Mouse (Mus musculus) embryo, embryonic 11.5 days (tissue): ENCODE measurements around the gene Gcm1.

ENCODE experiments used
- DNase-seq: peaks from one replicate; pipeline ENCODE4 v3.0.0-alpha.2; 2012; ENCODE audit warnings: low read depth, low spot score

Gene Gcm1

DNA sequence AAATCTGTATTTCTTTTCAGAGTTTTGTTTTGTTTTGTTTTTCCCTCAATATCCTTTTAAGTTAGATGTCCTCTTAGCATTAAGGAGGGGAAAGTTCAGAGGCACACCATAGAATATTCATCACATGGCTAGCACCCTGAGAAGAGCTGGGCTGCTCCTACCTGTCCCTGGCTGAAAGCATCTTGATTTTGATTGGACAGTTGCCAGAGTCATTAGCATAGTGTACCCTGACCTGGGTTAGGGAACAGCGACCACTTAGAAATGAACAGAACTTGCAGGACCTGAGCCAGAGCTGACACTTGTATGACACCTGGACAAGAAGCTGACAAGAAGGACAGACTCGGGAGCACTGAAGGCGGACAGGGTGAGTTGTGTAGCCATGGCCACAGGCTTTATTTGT, at the start of gene Gcm1:
Gene Gcm1 (plus strand): TSS at position 248 of the 400 bp plus-strand sequence.
- no peak for DNase-seq

DNA sequence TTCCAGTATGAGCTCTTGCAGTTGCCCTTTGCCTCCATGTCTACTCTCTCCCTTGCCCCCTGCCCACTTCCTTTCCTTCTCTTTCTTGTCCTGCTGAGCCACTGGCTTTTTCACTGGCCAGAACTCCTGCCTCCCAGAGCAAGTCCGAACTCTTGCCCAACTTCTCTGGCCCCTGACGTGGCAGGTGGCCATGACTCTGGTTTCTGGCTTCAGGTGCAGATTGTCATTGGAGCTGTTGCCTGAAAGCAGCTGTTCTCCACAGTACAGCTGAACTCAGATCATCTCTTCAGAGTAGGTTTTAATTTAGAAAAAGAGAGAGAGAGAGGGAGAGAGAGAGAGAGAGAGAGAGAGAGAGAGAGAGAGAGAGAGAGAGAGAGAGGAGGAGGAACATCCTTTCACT, 48.4 kb upstream of the Gcm1 start:
- DNase-seq: no peak

DNA sequence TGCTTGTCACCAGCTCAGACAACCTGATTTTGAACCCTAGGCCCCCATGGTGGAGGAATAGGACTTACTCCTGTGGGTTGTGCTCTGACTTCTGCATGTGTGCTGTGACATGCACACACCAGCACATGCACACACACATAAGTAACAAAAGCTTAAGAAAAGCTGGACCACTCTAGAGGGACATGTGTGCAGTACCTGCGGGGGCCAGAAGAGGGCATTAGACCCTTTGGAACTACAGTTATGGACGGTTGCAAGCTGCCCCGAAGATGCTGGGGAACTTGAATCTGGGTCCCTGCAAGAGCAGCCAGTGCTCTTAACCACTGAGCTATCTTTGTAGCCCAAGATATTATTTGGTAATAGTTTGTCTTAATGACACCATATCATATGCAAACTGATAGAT, 46.2 kb upstream of the Gcm1 start:
- DNase-seq: no peak

DNA sequence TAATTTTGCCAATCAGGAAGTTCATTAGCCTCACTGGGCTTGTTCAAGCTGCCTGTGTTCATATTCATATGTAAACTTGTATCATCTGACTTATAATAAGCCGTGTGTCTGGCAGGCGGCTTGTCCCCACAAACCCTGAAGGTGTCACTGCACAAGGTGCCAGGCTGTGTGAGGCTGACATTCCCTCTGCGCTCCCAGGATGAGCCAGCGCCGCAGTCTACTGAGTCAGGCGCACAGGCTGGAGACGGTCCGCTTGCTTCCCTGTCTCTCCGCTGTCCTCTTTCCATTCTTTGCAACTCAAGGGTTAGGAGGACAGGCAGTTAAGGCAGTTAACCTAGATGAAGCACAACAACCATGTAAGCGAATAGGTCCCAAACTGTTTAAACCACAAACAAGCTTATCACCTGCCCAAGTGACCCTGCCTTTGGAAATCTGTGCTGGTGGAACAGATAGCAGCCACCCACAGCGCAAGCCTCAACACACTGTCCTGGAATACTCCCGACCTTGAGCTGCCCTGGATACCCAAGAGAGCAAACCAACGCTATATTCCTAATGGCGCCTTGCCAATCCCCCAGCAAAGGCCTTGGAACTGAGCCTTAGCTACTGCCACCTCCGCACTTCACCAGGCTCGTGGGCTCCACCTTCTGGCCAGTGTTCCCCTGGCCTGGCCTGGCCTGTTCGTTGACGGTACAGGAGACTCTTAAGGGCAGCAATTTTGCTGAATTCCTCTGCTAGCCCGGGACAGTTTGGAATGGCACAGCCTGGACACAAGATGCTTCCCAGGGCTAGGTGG, 45.3 kb upstream of the Gcm1 start:
- DNase-seq: peak; percentile 62

DNA sequence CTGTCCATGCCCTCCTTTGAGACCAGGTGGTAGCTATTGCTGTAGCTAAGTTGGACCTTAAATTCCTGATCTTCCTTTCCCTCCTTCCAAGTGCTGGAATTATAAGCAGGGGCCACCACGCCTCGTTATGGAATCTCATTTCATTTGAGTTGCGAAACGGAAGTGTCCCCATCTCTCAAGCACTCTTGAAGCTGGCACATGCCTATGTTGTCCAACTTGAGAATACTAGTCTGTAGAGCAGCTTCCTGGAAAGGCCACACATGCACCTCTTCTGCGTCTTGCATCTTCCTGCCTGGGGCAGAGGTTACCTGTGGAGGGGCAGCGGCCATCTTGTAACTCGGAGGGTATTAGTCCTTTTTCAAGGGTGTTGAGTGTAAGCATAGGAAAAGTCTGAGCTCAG, 42.3 kb upstream of the Gcm1 start:
- DNase-seq: no peak

DNA sequence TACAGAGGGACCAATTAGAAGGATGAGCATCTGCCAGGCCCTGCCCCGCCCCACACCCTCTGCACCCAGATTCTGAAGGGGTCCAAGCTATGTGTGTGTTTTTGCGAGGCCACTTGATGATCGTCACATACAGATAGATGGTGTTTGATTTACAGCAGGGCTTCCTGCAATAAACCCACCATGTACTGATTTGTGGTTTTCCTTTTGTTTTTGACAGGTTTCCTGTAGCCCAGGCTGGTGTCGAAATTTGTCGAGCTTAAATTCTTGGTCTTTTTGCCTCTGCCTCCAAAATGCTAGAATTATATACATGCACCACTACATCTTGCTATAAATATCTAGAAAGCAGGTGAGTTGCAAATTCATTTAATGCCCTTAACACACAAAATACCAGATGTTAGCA, 41.5 kb upstream of the Gcm1 start:
- no peak for DNase-seq

DNA sequence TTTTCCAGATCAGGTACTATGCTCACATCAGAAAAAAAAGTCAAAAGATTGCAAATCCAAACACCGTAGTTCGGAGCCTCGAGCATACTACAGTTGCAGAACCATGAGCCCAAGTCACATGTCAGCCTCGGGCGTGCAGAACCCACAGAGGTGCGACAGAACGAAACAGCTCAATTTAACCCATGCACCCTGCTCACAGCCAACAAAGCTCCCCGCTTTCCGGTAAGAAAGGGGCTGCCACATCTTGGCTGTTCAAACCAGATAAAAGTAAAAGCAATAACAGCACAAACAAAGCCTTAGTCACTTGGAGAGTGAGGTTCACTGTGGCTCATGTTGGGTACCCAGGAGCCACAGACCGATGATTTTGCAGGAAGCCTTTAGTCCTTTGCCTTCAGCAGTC, 41.0 kb upstream of the Gcm1 start:
- DNase-seq: no peak

DNA sequence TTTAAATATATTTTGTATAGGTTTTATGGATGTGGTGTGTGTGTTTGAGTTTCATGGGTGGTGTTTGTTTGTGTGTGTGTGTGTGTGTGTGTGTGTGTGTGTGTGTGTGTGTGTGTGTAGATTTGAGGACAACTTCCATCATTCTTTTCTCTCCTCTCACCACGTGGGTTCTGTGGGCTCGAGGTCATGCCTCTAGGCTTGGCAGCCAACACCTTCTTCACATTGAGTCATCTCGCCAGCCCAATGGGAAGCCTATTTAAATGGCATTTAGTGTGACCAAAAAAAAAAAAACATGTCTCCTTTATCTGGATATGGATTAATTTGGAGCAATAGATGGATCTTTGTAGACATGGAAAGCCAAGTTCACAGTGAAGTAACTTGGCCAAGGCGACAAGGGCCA, 39.7 kb upstream of the Gcm1 start:
- DNase-seq: no peak

DNA sequence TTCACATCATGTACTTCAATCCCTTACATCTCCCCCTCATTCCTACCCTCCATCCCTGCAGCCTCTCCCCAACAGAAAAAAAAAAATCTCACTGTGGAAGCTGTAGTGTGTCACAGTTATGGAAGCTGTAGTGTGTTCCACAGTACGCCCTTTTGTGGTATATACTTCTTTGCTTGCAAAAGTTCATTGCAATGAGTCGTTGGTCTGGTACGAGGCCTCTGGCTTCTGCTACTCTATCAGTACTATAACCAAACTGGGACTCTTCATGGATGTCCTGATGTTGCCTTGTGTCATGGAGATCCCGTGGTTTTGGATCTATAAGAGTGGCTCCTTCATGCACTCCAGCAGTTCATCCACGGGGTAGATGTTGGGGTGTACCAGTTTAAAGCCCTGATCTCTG, 39.0 kb upstream of the Gcm1 start:
- no peak for DNase-seq

DNA sequence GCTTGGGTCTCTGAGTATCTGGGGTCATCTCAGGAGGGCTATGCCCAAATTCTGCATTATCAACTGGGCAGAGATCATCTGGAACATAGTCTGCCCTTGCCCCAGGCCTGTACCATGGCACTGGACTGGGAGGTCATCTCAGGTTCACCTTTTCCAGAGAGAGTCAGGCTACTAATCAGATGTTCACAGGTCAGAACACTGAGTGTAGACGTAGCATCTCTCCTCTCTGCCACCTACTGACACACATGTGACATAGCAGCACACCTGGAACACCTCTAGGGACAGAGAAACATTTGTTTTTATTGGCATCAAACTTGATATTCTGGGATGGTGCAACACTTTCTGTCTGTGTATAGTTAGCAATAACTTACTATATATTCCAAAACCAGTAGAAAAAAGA, 37.9 kb upstream of the Gcm1 start:
- no peak for DNase-seq

DNA sequence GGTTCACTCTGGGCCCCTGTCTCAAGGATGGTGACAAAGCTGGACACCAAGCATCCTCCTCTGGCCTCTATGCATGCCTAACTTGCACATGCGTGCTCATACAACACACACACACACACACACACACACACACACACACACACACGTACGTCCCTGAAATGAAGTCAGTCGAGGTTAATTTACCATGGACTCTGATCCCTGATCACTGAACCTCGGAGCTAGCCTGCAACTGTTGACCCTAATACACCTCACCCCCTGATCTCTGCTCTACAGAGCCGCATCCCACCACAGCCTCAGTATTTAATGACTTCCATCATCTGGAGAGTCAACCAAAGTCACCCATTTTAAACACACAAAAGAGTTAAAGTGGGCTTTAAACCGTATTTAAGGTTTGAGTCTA, 35.9 kb upstream of the Gcm1 start:
- no peak for DNase-seq

DNA sequence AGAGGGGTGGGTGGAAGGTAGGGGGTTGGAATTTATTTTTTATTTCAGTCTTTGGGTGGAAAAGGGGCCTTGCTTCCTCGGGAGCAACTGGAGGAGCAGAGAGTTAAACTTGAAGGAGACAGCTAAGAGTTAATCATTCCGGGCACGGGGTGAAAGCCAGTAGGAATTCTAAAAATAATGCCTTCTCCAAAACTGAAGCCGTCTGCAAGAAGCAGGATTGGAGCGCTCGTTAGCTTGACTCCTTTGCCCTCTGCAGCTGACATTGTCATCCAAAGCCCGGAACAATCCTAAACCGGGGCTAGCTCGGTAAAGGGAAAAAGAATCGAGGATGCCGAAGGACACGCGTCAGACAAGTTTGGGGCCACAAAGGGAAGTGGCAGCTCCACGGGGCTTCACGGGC, 35.4 kb upstream of the Gcm1 start:
- no peak for DNase-seq

DNA sequence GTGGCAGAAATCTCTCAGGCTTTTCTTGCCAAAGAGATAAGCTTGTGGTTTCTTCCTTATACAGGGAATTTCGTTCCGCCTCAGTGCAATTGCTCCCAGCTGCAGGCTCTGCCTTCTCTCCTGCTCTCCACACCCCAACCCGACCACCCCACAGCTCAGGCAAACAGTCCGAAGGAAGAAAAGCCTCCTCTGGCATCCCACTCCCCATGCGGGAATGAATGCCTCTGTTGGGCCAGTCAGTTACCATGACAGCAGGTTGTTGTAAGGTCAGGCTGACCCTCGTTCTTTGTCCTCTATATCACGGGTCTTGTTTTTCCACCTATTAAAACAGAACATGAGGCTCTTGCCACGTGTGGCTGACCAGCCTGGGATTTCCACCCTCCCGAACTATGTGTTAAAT, 30.5 kb upstream of the Gcm1 start:
- DNase-seq: no peak

DNA sequence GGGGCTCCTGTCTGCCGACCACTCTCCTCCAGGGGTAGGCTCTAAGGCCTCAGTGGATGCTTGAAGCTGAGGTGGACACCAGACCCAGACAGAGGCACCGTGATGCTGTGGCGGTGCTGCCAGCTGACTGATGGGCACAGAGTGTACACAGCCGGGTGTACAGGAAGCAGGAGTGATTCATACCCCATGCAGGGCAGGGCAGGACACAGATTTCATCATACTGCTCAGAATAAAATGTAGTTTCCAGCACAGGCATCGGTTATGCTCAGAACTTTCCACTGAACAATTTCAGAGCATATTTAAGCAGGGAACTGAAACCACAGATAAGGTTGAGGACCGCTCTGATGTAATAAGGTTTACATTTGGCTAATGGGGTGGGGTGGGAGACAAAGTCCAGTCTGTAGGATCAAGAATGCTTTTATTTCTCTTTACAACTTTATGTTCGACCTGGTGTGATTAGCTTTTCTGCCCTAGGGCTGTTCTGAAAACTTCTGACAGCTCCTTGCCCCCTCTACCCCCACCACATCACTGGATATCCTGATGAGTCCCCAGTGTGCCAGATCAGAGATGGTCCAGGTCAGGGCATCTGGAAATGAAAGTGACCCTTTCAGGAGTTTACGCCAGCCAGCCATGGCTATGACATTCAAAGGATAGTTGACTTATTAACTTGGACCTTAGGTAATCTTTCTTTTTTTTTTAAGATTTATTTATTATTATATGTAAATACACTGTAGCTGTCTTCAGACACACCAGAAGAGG, 29.4 kb upstream of the Gcm1 start:
- DNase-seq: no peak

DNA sequence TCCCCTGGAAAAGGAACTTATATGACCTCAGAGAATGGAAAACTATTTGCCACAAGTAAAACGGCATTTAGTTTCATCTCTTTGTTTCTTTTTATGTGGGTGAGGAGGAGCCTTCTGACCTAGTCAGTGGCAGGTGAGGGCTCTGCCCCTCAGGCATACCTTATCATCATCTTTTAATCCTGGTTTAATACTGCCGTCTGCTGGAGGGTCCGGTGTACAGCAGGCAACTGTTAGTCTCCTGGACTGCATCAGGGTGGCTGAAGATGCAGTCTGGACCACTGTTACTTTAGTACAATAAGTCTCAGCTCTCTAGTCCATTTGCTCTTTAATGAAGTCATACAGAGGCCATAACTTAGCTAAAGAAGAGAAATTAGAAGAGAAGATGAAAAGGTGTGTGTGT, 26.9 kb upstream of the Gcm1 start:
- peak; percentile 39 for DNase-seq

DNA sequence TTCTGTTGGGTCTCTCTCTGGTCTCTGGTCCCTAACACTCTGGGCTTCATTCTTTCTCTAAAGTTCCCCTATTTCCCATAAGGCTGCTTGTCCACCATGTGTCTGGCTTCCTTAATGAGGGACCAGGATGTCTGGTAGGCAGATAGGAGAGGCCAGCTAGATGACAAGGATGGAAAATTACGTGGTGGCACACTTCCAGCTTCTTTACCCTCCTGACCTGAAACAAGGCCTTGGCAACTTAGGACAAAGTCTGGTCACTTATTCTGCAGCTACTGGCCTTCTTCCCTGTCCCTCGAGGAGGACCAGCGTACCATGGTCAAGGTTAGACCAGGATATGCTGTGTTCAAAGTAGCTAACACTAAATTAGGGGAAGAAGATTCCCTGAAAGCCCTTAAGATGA, 24.6 kb upstream of the Gcm1 start:
- DNase-seq: no peak

DNA sequence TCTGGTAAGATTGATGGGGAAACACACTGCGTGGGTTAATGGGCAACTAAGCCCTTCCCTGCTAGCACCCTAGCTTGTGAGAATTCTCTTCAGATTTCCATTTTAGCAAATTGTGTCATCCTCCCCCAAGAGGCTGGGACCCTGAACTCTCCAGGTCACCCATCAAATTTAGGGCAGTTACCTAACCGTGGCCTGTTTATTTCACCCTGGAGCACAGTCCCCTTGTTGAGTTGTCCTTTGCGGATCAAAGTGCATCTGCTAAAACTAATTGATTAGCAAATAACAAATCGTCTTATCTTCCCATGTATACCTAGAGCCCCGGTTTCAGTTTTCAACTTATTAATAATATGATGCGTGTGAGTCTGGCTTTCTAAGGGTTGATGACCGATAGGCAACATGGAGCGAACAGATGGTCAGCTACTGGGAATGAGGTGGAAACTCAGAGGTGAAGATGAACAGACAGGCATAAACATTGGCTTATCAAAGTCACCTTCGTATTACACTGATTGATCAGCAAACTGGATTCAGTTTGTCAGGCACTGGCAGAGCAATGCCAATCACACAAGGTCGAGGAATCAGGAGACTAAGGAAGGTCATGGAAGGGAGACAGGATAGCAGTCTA, 20.8 kb upstream of the Gcm1 start:
- no peak for DNase-seq

DNA sequence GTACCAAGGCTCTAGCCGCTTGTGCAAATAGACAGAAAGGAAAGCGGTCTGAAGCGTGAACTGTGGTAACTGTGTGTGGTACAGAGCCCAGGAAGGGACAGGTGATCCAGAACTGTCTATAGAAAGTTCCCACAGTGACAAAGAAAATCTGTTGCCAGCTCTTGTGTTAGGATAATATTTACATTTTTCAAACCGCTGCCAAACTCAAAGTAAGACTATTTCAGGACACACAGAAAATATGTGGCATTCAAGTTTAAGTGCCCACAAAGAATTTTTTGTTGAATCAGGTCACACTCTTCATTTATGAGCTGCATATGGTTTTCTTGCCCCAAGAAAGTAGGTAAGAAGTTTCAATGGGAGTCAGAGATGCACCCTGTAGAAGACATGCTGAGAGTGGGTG, 18.8 kb upstream of the Gcm1 start:
- no peak for DNase-seq

DNA sequence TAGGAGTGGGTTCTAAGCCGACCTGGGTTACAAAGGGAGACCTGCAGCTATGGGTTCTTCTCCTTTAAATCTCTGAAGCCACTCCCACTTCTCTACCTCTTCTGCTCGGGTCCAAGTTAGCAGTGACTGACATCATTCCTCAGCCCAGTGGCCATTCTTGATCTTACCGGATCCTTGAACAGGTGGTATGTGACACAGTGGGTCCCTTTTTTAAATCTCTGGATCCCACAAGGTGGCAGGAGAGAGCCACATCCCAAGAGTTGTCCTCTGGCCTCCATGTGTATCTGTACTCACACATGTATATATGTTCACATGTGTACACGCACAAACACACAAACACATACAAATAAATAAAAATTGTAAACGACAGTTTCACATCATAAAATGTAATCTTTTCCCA, 16.4 kb upstream of the Gcm1 start:
- DNase-seq: no peak

DNA sequence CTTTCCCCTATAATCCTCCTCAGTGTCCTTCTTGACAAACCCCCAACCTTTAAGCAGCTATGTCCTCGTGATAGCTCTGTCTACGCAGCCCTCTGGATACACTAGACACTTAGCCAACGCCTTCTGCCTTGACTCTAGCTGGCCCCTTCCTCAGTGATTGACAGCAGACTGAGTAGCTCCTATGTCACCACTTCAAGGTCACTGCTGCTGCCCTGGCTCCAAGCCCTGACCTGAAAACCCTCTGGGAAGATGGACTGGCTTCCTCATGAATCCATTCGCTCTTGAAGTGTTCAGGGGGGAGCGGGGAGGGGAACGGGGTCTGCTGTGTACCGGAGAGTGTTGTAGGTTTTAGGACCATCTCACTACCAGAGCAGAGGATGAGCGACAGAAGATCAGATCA, 15.9 kb upstream of the Gcm1 start:
- DNase-seq: no peak

DNA sequence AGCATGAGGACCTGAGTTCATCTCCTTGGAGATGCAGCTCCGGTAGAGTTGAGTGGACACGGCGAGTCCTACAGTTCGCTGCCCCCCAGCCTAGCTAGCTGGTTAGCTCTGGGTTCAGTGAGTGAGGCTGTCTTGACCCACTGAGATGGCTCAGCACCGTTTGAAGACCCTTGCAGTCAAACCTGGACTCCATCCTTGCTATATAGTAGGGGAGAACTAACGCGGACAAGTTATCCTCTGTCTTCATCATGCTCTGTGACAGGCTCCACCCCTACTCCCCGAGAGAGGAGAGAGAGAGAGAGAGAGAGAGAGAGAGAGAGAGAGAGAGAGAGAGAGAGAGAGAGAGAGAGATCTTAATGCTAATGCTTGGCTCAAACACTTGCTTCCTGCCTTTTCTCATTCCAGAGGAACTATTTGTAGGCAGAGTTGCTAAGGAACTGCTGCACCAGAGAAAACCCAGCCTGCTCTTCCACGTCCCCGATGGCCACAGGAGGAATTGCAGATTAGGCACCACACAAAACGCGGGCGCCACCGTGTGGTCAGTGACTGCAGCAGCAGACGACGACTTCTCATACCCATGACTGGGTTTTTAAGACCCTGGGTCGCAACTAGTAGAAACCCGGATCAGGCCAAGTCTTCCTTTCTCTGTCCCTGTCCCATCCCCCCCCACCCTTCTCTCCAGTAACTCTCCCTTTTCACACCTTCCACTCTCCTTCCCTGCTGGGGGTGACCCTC, 12.8 kb upstream of the Gcm1 start:
- DNase-seq: peak; percentile 77

DNA sequence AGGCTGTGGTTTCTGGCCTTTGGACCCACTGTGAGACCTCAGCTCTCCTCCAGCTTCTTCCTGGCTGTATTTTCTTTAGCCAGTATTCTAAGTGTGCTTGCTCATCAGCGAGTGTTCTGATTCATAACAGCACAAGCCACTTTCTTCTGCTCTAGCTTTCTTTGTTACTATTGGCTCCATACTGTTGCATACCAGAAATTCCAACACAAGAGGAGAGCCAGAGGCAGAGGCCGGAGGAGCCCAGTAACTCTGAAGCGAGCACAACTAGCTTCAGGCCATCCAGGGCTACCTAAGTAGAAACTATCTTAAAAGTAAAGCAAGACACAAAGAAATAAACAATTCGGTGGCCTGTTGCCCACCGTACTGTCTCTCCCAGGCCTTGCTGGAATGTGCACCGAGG, 6.6 kb upstream of the Gcm1 start:
- DNase-seq: no peak
